Mouse (Mus musculus): ENCODE measurements around the gene Erc1. TPM values are rescaled to one million over a fixed set of nuclear protein-coding genes. Genes with fewer than 3 reads are reported as not detected.

The Erc1 gene
- polyA plus RNA-seq (2015; fragmentation: Nextera tagmentation; extraction: Ambion mirVana), result 6.0 and 6.4 TPM in 2 replicates

DNA sequence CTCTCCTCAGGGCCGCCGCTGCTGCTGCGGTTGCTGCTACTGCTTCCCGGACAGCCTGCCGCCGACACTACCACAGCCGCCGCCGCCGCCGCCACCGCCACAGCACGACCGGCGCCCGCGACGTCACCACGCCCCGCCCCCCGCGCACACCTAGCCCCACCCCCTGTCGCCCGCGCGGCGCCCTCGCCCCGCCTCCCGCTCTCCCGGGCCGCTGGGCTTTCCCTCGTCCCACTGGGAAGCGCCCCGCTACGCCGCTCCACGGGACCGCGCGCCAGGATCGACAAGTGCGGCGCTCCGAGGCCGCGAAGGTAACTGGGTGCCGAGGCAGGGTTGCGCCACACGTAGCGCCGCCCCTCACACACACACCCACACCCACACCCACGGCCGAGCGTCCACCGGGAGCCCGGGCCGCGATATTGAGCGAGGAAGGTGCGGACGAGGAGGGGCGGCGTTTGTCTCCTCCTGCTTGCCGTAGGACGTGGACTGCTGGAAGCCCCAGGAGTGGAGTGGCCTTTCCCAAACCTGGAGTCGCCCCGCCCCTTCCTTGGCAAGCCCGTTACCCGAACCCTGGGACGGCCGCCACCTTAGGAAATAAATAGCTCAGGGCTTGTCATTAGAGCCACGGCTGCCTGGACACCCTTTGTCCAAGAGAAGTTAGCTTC, at the start of gene Erc1:
Erc1 (minus strand) TSS at position 134 of the 662 bp plus-strand sequence.

DNA sequence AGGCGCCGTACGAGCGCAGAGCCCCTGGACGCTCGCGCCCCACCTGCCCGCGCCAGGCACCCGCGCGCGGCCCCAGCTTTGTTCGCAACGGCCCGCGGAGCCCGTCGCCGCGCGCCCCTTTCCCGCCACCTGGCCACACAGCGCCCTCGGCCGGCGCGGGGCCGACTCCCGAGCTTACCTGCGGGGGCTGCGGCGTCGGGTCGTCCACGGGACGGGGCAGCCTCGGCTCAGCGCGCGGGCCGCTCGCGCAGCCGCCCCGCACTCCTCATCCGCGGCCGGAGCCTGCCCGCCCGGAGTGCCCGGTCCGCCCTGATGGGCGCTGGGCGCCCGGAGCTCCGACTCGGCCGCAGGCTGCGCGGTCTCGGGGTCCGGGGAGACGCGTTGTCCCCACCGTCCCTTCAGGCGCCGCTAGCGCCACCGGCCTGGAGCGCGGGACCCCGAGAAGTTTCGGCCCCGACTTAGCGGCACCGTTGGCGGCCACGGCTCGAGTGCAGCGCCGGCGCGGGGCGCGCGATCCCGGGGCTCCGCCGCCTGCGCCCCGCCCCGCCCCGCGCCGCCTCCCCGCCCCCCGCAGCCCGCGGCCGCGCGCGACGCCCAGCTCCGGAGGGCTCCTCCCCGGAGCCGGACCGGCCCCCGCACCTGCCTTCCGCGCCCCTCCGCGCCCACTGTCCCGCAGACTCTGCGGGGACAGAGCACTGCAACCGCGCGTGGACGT, 304.0 kb downstream of the Erc1 start, which contains the start of gene Wnt5b:
Wnt5b (minus strand) TSS at position 545 of the 715 bp plus-strand sequence.

Other genes with a start within 250 kb of the Erc1 start
- 13.8 and 16.2 TPM in 2 replicates for gene Rad52, start 54.5 kb upstream of the Erc1 start, polyA plus RNA-seq (2015; fragmentation: Nextera tagmentation; extraction: Ambion mirVana)
- 43.3 and 45.0 TPM in 2 replicates for gene Wnk1, start 190.5 kb upstream of the Erc1 start, polyA plus RNA-seq (2015; fragmentation: Nextera tagmentation; extraction: Ambion mirVana)
- gene Ninj2, start 245.2 kb upstream of the Erc1 start, polyA plus RNA-seq (2015; fragmentation: Nextera tagmentation; extraction: Ambion mirVana), result not detected in 2 replicates

Data from skeletal muscle tissue, postnatal 0 days (tissue).